Mouse (Mus musculus): ENCODE results near the gene Gpr146.

DNA sequence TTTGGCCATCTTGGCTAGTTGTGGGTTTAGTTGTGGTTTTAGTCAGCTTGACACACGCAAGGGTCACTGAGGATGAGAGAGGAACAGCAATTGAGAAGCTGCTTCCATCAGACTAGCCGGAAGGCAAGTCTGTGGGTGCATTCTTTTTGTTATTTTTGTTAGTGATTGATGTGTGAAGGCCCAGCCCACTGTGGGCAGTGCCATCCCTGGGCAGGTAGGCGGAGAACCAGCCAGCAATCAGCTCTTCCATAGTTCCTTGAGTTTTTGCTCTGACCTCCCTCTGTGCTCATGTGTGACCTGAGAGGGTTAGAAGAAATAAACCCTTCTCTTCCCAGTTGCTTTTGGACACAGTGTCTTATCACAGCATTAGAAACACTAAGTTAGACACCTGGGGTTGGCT, 4.4 kb upstream of the Gpr146 start:
- TF ChIP-seq CTCF (IDR thresholded peaks at IDR 0.05), result no peak
- no peak for TF ChIP-seq EP300 (IDR thresholded peaks at IDR 0.05)

Data from lung, postnatal 0 days (tissue).